Mouse (Mus musculus): Measurements from ENCODE around the gene Gpr39. TPM values are rescaled to one million over a fixed set of nuclear protein-coding genes. Genes with fewer than 3 reads are reported as not detected.

Gene Gpr39
- polyA plus RNA-seq, 1 experiment from 2014 or later, result 14.3 TPM

GRCm38 (mm10) chr1:125724304-125724703 is 47.5 kb downstream of the Gpr39 start:
- in situ Hi-C loops (cut with MboI; ENCODE audit: low pct_unique_long_range_greater_than_20kb), result no loop called here
- TF ChIP-seq CTCF (IDR thresholded peaks at IDR 0.05), result no peak
- CTCF ChIA-PET, result interaction anchor here (1.0 kb wide), 1 partner anchor 11 kb away, joined by 4 read pairs; no protein-coding TSS in a partner anchor
- ATAC-seq (no peak), DNase-seq (ENCODE audit: low read depth, low spot score) (no peak)
- H3K27me3 ChIP-seq, result no peaks in the 10 kb centered on the region
- POLR2A ChIA-PET, result interaction anchor here (0.6 kb wide), 1 partner anchor 318 kb away, joined by 3 read pairs; no protein-coding TSS in a partner anchor

DNA sequence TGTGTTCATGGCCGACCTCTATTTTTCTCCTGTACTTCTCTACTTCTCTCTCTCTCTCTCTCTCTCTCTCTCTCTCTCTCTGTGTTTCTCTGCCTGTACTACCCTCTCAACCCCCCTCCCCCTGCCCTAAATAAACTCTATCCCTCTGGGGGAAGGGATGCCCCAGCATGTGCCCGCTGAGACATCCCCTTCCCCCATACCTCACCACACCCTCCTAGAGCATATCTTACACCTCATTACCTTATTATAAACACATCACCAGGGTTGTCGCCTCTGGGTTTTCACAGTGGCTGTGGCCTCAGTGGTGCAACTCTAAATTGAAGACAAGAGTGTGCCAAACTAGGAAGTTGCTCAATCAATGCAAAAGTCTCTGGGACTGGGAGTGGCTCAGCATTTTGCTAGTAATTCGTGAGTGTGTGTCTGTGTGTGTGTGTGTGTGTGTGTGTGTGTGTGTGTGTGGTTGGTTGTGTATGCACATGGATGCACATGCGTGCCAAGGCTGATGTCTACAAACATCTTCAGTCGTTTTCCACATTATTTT is 52.3 kb downstream of the Gpr39 start:
- no peak for TF ChIP-seq CTCF (IDR thresholded peaks at IDR 0.05)
- DNase-seq (ENCODE audit: low read depth, low spot score), result no peak
- ChIA-PET POLR2A (no interaction called here), CTCF (interaction anchor here (1.3 kb wide), 1 partner anchor 61 kb away, joined by 3 read pairs; no protein-coding TSS in a partner anchor)
- H3K27me3 ChIP-seq, result no peaks in the 10 kb centered on the region
- in situ Hi-C loops (cut with MboI; ENCODE audit: low pct_unique_long_range_greater_than_20kb), result no loop called here
- ATAC-seq, result no peak

DNA sequence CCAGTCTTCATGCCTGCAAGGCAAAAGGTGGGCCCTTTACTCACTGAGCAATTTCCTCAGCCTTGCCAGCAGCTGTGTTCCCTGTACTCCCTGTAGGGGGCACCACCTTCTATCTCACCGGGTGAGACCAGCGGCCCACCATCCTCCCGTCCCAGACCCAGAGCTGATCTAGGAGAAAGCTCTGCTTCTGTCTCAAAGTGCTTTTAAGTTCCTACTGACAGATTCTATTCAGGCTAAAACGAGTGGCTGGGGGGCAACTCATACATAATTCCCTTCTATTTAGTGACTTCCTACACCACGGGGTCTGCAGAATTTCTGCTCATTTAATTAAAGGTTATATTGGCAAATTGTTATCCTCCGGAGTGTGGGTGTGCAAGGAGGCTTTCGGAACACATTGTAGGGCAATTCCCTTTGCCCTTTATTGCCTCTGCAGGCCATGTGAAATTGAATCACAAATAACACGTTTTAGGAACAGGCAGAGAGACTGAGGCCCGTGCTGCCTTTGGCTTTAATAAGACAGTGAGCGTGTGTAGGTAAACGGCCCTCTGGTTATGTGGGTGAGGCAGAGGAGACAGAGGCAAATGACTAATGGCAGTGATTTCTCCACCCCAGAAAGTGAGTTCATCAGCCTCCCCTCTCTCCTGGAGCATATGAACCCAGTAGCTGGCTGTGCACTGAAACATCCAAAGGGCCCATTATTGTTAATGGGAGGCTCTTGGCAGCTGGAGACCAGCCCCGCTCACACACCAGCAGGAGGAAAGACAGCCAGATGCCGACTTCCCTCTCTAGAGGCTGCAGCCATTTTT is 53.1 kb downstream of the Gpr39 start:
- in situ Hi-C loops (cut with MboI; ENCODE audit: low pct_unique_long_range_greater_than_20kb), result no loop called here
- POLR2A ChIA-PET, result no interaction called here
- CTCF ChIA-PET, result interaction anchor here (1.0 kb wide), 1 partner anchor 9 kb away, joined by 3 read pairs; no protein-coding TSS in a partner anchor
- no peaks in the 10 kb centered on the region for H3K27me3 ChIP-seq
- DNase-seq (ENCODE audit: low read depth, low spot score) (no peak), ATAC-seq (no peak)
- TF ChIP-seq CTCF (IDR thresholded peaks at IDR 0.05), result no peak

DNA sequence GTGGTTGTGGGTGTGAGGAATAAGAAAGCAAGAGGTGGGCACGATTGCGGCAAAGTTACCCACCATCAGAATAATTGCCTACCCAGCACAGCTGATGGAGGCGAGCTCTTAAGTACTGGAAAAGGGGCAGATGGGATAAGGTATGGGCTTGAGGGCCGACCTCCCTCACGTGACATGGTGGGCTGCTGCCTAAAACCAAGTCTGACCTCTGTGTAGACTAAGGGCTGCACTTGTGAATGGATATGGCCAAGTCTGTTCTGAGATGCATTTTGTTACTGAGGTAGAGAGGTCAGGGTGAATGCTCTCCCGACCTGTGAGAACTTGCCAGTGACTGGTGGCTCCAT is 53.7 kb downstream of the Gpr39 start:
- no peak for TF ChIP-seq CTCF (IDR thresholded peaks at IDR 0.05)
- DNase-seq (ENCODE audit: low read depth, low spot score), result no peak
- CTCF ChIA-PET, result interaction anchor here (1.0 kb wide), 1 partner anchor 9 kb away, joined by 3 read pairs; no protein-coding TSS in a partner anchor
- ATAC-seq, result no peak
- in situ Hi-C loops (cut with MboI; ENCODE audit: low pct_unique_long_range_greater_than_20kb), result no loop called here
- POLR2A ChIA-PET, result no interaction called here
- no peaks in the 10 kb centered on the region for H3K27me3 ChIP-seq

GRCm38 (mm10) chr1:125731854-125732253 is 55.1 kb downstream of the Gpr39 start:
- no peak for TF ChIP-seq CTCF (IDR thresholded peaks at IDR 0.05)
- no peaks in the 10 kb centered on the region for H3K27me3 ChIP-seq
- ATAC-seq, result peak; percentile 72
- DNase-seq (ENCODE audit: low read depth, low spot score), result peak; percentile 53
- ChIA-PET POLR2A (interaction anchor here (0.7 kb wide), 1 partner anchor 12 kb away, joined by 3 read pairs; no protein-coding TSS in a partner anchor), CTCF (interaction anchor here (1.0 kb wide), 1 partner anchor 11 kb away, joined by 3 read pairs; no protein-coding TSS in a partner anchor)
- in situ Hi-C loops (cut with MboI; ENCODE audit: low pct_unique_long_range_greater_than_20kb), result no loop called here

DNA sequence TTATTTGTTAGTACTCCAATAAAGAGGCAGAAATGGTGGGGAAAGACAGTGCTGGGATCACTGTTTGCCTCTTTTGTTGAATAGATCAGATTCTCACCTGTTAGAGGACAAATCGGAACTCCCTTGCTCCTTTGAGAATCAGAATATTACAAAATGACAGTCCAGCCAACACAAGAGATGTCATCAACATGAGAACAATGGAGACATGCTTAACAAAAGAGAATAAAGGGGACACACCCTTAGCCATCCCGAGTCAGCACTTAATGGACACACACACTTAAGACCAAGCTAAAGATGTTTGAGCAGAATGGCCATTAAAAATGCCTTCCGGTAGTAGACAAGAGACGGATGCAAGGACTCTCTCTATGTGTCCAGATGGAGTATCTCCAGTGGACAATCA is 68.0 kb downstream of the Gpr39 start:
- in situ Hi-C loops (cut with MboI; ENCODE audit: low pct_unique_long_range_greater_than_20kb), result no loop called here
- DNase-seq (ENCODE audit: low read depth, low spot score), result no peak
- ChIA-PET CTCF (interaction anchor here (0.9 to 2.0 kb wide), 3 partner anchors 10 to 30 kb away, joined by 3 to 4 read pairs (median 4); no protein-coding TSS in a partner anchor), POLR2A (interaction anchor here (0.6 kb wide), 1 partner anchor 234 kb away, joined by 3 read pairs; no protein-coding TSS in a partner anchor)
- H3K27me3 ChIP-seq, result no peaks in the 10 kb centered on the region
- no peak for TF ChIP-seq CTCF (IDR thresholded peaks at IDR 0.05)
- ATAC-seq, result no peak

DNA sequence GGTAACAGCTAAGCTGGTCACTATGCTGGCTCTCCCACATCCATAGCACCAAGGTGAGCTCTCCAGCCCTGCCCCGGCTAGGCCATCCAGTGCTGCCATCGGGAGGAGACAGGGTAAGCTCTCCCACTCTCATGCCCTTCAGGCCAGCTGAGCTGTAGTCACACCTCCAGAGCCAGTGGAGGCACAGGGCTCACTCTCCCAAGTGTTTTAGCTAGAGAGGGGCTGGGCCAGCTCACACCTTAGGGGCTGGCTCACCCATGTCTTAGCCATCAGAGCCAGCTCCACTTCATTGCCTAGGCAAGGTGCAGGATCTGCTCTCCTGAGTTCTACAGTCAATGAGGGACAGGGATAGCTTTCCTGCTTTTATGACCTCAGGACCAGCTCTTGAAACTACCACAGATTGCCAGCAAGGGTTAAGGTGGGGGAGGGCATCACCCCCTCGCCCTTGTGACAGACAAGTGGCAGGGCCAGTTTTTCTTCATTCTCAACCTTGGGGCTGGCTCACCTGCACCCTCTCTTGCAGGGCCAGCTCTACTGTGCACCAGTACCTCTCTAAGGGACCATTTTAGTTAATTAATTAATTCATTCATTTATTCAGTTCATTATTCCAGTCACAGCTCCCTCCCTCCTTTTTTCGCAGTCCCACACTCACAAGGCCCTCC is 78.7 kb downstream of the Gpr39 start:
- DNase-seq (ENCODE audit: low read depth, low spot score) (no peak), ATAC-seq (no peak)
- ChIA-PET CTCF (no interaction called here), POLR2A (no interaction called here)
- TF ChIP-seq CTCF (IDR thresholded peaks at IDR 0.05), result no peak
- no peaks in the 10 kb centered on the region for H3K27me3 ChIP-seq
- in situ Hi-C loops (cut with MboI; ENCODE audit: low pct_unique_long_range_greater_than_20kb), result no loop called here

GRCm38 (mm10) chr1:125759972-125760695 is 83.3 kb downstream of the Gpr39 start:
- no peaks in the 10 kb centered on the region for H3K27me3 ChIP-seq
- CTCF ChIA-PET, result interaction anchor here (1.5 kb wide), 1 partner anchor 24 kb away, joined by 3 read pairs; no protein-coding TSS in a partner anchor
- no peak for ATAC-seq
- TF ChIP-seq CTCF (IDR thresholded peaks at IDR 0.05), result no peak
- POLR2A ChIA-PET, result no interaction called here
- no peak for DNase-seq (ENCODE audit: low read depth, low spot score)
- in situ Hi-C loops (cut with MboI; ENCODE audit: low pct_unique_long_range_greater_than_20kb), result no loop called here

GRCm38 (mm10) chr1:125760696-125761025 is 83.9 kb downstream of the Gpr39 start:
- ATAC-seq, result no peak
- no peak for TF ChIP-seq CTCF (IDR thresholded peaks at IDR 0.05)
- POLR2A ChIA-PET, result no interaction called here
- CTCF ChIA-PET, result interaction anchor here (1.5 kb wide), 1 partner anchor 24 kb away, joined by 3 read pairs; no protein-coding TSS in a partner anchor
- no peaks in the 10 kb centered on the region for H3K27me3 ChIP-seq
- in situ Hi-C loops (cut with MboI; ENCODE audit: low pct_unique_long_range_greater_than_20kb), result no loop called here
- DNase-seq (ENCODE audit: low read depth, low spot score), result no peak

- in situ Hi-C loops (cut with MboI; ENCODE audit: low pct_unique_long_range_greater_than_20kb), result no loop called here
- TF ChIP-seq CTCF (IDR thresholded peaks at IDR 0.05), result no peak
- CTCF ChIA-PET, result no interaction called here
These were observed 85.3 kb downstream of the Gpr39 start for GRCm38 (mm10) chr1:125762076-125762475.

More at GRCm38 (mm10) chr1:125762076-125762475, 85.3 kb downstream of the Gpr39 start:
- DNase-seq (ENCODE audit: low read depth, low spot score), result no peak
- POLR2A ChIA-PET, result no interaction called here
- no peaks in the 10 kb centered on the region for H3K27me3 ChIP-seq
- no peak for ATAC-seq

All from Patski (cell line).